Mouse (Mus musculus) heart, adult 2 months (tissue): ENCODE results near the gene Gm17555.

Experiments
- CTCF ChIP-seq: fragments of 200-600 bp; IDR thresholded peaks from 2 replicates; pipeline ENCODE4 v1.8.1; 2022; ENCODE audit warnings: antibody characterized with exemption, mild to moderate bottlenecking, moderate library complexity
- EP300 ChIP-seq: fragments of 200-500 bp; IDR thresholded peaks from 2 replicates; pipeline ENCODE4 v1.6.1; 2011; ENCODE audit warnings: low read depth, low read length, control low read depth; ENCODE audit not compliant: insufficient read depth

- no peak for TF ChIP-seq CTCF
- TF ChIP-seq EP300, result no peak
These were observed 49.5 kb upstream of the Gm17555 start for GRCm38 (mm10) chr2:126165277-126166018.
